Comparison of ENCODE assay signal across 16 mouse cellular contexts in the genomic region with DNA sequence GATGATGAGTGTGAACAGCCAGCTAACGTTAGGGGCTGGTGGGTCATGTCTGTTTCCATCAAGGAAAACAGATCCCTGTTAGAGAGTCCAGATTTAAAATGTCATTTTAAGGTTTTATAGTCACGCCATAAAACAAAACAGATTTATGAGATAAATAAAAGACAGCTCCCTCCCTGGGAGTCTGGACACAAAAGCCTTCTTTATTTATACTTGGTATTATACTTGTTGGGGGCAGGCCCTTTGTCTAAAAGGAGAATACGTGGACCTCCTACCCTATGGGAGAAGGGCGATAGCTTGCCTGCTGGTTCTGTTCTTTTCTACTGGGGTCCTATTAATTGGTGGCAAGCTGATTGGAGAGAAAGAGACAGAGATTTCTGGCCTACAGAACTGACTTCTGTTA.
"Had no signal": no experiment of that assay in that cellular context is flagged by ENCODE, and none has a peak within 500 bp of the region (broad histone marks: within the 10 kb centered on the region; RNA-seq: fewer than 3 reads in every experiment).

No protein-coding gene starts in this region.

- DNase-seq: kidney, adult 2 months; kidney, postnatal 36 days; layer of hippocampus, adult 9-11 months; lung, adult 2 months; lung, postnatal 36 days; midbrain, embryonic 14.5 days; retina, postnatal 1 day; right cerebral cortex, postnatal 14 days; thymus, adult 2 months; thymus, postnatal 25 days had no signal

- H3K4me1 ChIP-seq: liver, embryonic 15.5 days had no signal

- H3K4me3 ChIP-seq: liver, embryonic 15.5 days; myocyte; neural tube, embryonic 12.5 days; stomach, embryonic 15.5 days had no signal

- H3K4me2 ChIP-seq: liver, embryonic 11.5 days; liver, embryonic 15.5 days; neural tube, embryonic 12.5 days; stomach, embryonic 15.5 days had no signal

- H3K9ac ChIP-seq: liver, embryonic 15.5 days; neural tube, embryonic 12.5 days; stomach, embryonic 15.5 days had no signal

- H3K9me3 ChIP-seq: liver, embryonic 15.5 days; neural tube, embryonic 12.5 days; stomach, embryonic 15.5 days had no signal

- H3K27me3 ChIP-seq: liver, embryonic 15.5 days; neural tube, embryonic 12.5 days; stomach, embryonic 15.5 days had no signal

- H3K36me3 ChIP-seq: liver, embryonic 15.5 days; neural tube, embryonic 12.5 days; stomach, embryonic 15.5 days had no signal

- ATAC-seq: lung, postnatal 0 days had no signal

- H3K27ac ChIP-seq: liver, embryonic 15.5 days; neural tube, embryonic 12.5 days; stomach, embryonic 15.5 days had no signal
